Mouse (Mus musculus) thymus, postnatal 0 days (tissue): Measurements from ENCODE around the gene Cep104. TPM values are rescaled to one million over a fixed set of nuclear protein-coding genes. Genes with fewer than 3 reads are reported as not detected.
A peak's percentile ranks its signal among the peaks of the same experiment; 100 is the strongest.

Experiments
- DNase-seq: peaks from one replicate; pipeline ENCODE4 v3.0.0-alpha.2; 2015; ENCODE audit warnings: low spot score
- polyA plus RNA-seq: library from polyadenylated mRNA; unstranded; fragments of >200 nt; fragmentation: Nextera tagmentation; extraction: Ambion mirVana; gene quantifications from 2 replicates; pipeline ENCODE4 v1.2.1, GENCODE M21; 2015

Cep104 gene
- polyA plus RNA-seq, 1 experiment from 2014 or later = 11.7 TPM

- DNase-seq = no peak
Observed at GRCm38 (mm10) chr4:153992715-153993114, 17.7 kb downstream of the Cep104 start.

DNA sequence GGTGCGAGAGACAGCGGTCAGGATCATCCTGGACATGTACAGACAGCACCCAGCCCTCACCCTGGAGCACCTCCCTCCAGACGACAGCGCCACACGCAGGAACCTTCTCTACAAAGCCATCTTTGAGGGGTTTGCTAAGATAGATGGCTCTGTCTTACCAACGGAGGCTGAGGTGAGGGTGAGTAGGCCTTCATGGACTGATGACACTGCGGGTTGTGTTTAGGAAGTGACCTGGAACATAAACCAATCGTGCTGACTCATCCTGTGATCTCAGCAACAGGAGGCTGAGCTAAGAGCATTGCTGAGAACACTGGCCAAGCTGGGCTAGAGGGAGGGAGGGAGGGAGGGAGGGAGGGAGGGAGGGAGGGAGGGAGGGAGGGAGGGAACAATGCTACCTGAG lies 18.5 kb downstream of the Cep104 start:
- no peak for DNase-seq

DNA sequence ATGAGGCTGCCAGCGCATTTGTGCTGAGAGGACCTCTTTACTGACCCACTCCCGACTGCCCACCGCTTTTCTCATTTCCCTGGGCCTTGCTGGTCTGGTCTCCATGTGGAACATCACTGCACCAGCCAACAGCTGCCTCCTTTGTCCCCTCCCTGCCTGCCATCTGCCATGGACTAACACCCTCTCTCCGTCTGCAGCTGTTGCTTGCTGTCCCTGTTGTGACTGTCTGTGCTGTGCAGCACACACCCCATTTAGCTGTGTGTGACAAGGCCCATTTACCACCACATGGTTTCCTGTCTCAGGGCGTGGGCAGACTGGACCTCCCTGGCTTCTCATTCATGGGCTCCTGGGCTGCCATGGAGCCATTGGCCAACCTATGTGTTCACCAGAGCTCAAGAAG lies 30.5 kb downstream of the Cep104 start:
- DNase-seq = no peak

GRCm38 (mm10) chr4:154006264-154006663 lies 31.3 kb downstream of the Cep104 start:
- no peak for DNase-seq

- no peak for DNase-seq
Observed at GRCm38 (mm10) chr4:154007759-154008158, 32.8 kb downstream of the Cep104 start.

- DNase-seq = no peak
Observed at GRCm38 (mm10) chr4:154010907-154011645, 36.1 kb downstream of the Cep104 start.

- DNase-seq = peak; percentile 79
Observed at GRCm38 (mm10) chr4:154011646-154012089, 36.7 kb downstream of the Cep104 start, which contains the start of gene Lrrc47. TSS of gene Lrrc47 (plus strand) at chr4:154011731.

DNA sequence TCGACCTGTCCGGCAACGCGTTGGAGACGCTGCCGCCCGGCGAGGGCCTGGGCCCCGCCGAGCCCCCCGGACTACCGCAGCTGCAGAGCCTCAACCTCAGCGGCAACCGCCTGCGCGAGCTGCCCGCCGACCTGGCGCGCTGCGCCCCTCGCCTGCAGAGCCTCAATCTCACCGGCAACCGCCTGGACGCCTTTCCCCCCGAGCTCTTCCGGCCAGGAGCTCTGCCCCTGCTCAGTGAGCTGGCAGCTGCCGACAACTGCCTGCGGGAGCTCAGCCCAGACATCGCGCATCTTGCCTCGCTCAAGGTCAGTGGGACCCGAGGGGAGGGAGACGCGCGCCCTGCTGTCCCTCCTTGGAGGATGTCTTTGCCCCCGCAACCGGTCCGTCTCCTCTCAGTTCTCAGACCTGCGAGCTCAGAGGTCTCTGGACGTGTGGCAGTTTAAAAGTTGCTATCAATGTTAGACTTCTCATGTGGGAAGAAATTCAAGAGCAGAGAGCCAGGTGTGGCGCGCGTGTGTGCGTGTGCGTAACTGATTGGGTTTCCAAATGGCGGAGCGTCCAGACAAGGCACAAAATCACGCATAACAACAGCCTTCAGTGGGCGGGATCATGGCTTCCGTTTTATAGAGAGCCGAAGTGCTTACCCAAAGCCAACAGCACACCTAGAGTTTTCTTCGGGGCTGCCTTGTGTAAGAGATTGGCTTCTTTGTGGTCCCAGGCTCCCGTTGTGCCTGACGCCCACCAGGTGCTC lies 37.3 kb downstream of the Cep104 start:
- peak; percentile 42 for DNase-seq

DNA sequence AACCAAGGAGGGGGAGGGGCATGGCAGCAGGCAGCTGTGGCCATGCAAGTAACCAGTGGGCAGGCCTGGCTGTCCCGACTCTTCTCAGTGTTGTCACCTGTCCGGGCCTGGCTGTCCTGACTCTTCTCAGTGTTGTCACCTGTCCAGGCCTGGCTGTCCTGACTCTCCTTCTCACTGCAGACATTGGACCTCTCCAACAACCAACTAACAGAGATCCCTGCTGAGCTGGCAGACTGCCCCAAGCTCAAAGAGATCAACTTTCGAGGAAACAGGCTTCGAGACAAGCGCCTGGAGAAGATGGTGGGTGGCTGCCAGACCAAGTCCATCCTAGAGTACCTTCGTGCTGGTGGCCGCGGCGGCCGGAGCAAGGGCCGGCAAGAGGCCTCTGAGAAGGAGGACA lies 40.5 kb downstream of the Cep104 start:
- no peak for DNase-seq

DNA sequence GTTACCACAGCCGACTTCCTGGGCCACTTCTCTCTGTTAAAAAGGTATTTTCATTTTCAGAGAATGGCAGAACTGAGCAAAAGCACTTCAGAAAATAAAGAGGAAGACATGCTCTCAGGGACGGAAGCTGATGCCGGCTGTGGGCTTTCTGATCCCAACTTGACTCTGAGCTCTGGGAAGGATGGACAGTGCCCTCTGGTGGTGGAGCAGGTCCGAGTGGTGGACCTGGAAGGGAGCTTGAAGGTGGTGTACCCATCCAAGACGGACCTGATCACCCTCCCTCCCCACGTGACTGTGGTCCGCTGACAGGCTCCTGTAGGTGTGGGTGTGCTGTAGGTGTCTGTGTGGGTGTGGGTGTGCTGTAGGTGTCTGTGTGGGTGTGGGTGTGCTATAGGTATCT lies 44.6 kb downstream of the Cep104 start:
- DNase-seq = peak; percentile 36

GRCm38 (mm10) chr4:154021432-154021831 lies 46.4 kb downstream of the Cep104 start:
- no peak for DNase-seq

DNA sequence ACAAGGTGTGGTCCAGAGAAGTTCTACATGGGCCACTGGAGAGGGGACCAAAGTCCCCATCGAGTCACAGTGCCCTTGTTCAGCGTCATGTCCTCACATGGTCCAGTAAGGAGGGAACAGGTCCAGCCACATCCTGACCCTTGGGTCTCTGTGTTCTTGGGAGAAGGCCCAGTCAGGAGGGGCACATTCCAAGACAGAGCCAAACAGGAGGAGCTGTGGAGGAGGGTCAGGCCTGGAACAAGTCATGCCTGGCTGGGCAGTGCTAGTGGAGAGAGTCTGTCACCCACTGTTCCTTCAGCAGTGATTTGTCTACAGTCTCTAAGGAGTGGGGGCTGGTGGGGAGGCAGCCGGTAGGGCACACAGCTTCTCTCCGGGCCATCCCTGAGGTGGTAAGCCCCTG lies 47.4 kb downstream of the Cep104 start:
- no peak for DNase-seq

- DNase-seq = no peak
Observed at GRCm38 (mm10) chr4:154022844-154023243, 47.9 kb downstream of the Cep104 start.

- DNase-seq = no peak
Observed at GRCm38 (mm10) chr4:154023754-154024601, 49.0 kb downstream of the Cep104 start.

GRCm38 (mm10) chr4:154024729-154025521 lies 49.9 kb downstream of the Cep104 start:
- no peak for DNase-seq

GRCm38 (mm10) chr4:154025641-154026440 lies 50.8 kb downstream of the Cep104 start, which contains the start of gene Smim1:
TSS of gene Smim1 (minus strand) at chr4:154026230.
- DNase-seq = peak; percentile 24

- DNase-seq = no peak
Observed at GRCm38 (mm10) chr4:154026441-154026761, 51.4 kb downstream of the Cep104 start.

DNA sequence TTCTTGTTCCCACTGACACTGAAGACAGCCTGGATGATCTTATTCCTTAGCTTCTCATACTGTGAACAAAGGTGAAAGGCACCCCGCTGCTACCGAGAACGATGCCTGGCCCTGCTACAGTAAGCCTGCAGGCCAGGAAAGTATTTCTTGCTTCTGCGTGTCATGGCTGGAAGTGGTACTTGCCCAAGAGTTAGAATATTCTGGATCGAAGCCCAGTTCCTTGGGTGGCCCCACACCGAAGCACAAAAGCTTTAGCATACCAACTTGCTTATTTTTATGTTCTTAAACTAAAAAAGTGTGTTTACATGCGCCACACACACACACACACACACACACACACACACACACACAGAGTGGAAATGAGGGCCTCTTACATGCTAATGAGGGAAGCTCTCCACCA lies 53.1 kb downstream of the Cep104 start:
- no peak for DNase-seq

DNA sequence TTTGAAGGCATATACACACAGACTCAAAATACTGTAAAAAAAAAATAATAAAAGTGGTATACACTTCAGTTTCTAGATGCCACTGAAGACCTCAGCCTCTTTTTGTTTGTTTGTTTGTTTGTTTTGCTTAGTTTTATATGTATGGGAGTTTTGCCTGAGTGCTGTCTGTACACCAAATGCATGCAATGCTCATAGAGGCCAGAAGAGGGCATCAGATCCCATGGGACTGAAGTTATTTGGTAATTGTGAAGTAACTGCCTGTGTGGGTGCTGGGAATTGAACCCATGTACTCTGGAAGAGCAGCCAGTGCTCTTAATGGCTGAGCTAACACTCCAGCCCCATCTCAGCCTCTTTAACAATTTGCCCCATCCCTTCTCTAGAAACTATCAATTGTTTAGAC lies 53.7 kb downstream of the Cep104 start:
- no peak for DNase-seq

DNA sequence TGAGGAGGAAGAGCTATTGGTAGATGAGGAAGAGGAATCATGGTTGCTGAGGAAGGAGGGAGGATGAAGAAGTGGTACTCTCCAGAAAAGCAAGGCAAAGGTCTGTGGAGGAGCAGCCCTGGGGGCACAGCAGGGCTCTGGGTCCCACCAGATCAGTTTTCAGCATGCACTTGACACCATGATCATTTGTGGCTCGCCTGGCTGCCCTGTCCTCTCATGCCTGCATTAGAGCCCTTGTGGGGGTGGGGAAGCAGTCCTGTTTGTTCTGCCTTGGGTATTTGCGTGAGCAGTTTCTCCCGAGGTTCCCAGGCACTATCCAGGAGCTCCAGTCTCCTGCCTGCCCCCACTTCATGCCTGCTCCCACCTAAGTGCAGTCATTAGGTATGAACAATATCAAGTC lies 62.1 kb downstream of the Cep104 start:
- DNase-seq = no peak
